Mouse (Mus musculus): ENCODE data around the gene Cntnap1.

- TF ChIP-seq CTCF (IDR thresholded peaks at IDR 0.05; ENCODE audit: extremely low read depth, insufficient read depth, insufficient read length, insufficient replicate concordance) (peak; percentile 11; the same call in 1 of the 2 replicates), POLR2A (IDR thresholded peaks at IDR 0.05; ENCODE audit: low read depth, low read length) (peak; percentile 56)
These were observed 55.9 kb downstream of the Cntnap1 start, which contains the start of gene Ezh1 for GRCm38 (mm10) chr11:101226065-101226701.
